Mouse (Mus musculus) heart, embryonic 16.5 days (tissue): Measurements from ENCODE around the gene Selenoo. TPM values are rescaled to one million over a fixed set of nuclear protein-coding genes. Genes with fewer than 3 reads are reported as not detected.

Experiments
- ATAC-seq: fragments of 200-750 bp; cut with Nextera tagmentation; replicated peaks from 2 replicates; pipeline ENCODE4 v1.8.0; 2017; ENCODE audit warnings: moderate number of reproducible peaks; ENCODE audit not compliant: insufficient read depth, low FRiP score; ENCODE audit errors: extremely low read depth
- H3K27ac ChIP-seq: fragments of 300-500 bp; sonication (generic); 2 replicates; pipeline ENCODE4 v1.5.1; 2014; ENCODE audit warnings: mild to moderate bottlenecking, low read length, control low read depth, moderate library complexity
- H3K27me3 ChIP-seq: fragments of 300-500 bp; sonication (generic); 2 replicates; pipeline ENCODE4 v1.6.1; 2014; ENCODE audit warnings: low read length, mixed read lengths; ENCODE audit not compliant: control insufficient read depth, insufficient read depth
- H3K36me3 ChIP-seq: fragments of 300-500 bp; sonication (generic); 2 replicates; pipeline ENCODE4 v1.6.1; 2014; ENCODE audit not compliant: control insufficient read depth, insufficient read depth
- H3K4me1 ChIP-seq: fragments of 300-500 bp; sonication (generic); 2 replicates; pipeline ENCODE4 v1.6.1; 2014; ENCODE audit warnings: low read length, mixed read lengths; ENCODE audit not compliant: control insufficient read depth, insufficient read depth
- H3K4me2 ChIP-seq: fragments of 300-500 bp; sonication (generic); 2 replicates; pipeline ENCODE4 v1.6.1; 2014; ENCODE audit warnings: low read depth, mild to moderate bottlenecking, control low read depth, low read length
- H3K4me3 ChIP-seq: fragments of 300-500 bp; sonication (generic); 2 replicates; pipeline ENCODE4 v1.5.1; 2014; ENCODE audit warnings: mild to moderate bottlenecking, control low read depth, low read length
- H3K9ac ChIP-seq: fragments of 300-500 bp; sonication (generic); 2 replicates; pipeline ENCODE4 v1.6.1; 2014; ENCODE audit warnings: low read length, control low read depth
- H3K9me3 ChIP-seq: fragments of 300-500 bp; sonication (generic); replicated peaks from 2 replicates; pipeline ENCODE4 v1.6.1; 2016; ENCODE audit warnings: low read length; ENCODE audit not compliant: control insufficient read depth
- WGBS: fragments of 180-500 bp; shearing (Covaris S2); extraction: QIAGEN DNeasy Blood & Tissue Kit; methylation state at CpG from one replicate; pipeline ENCODE4 v1.1.7; 2014; 5-methylcytosine and 5-hydroxymethylcytosine counted together
- polyA plus RNA-seq: library from polyadenylated mRNA; unstranded; fragments of >200 nt; fragmentation: Nextera tagmentation; extraction: Ambion mirVana; gene quantifications from 2 replicates; pipeline ENCODE4 v1.2.1, GENCODE M21; 2015

The Selenoo gene
- polyA plus RNA-seq, 1 experiment from 2014 or later, result 11.0 TPM

DNA sequence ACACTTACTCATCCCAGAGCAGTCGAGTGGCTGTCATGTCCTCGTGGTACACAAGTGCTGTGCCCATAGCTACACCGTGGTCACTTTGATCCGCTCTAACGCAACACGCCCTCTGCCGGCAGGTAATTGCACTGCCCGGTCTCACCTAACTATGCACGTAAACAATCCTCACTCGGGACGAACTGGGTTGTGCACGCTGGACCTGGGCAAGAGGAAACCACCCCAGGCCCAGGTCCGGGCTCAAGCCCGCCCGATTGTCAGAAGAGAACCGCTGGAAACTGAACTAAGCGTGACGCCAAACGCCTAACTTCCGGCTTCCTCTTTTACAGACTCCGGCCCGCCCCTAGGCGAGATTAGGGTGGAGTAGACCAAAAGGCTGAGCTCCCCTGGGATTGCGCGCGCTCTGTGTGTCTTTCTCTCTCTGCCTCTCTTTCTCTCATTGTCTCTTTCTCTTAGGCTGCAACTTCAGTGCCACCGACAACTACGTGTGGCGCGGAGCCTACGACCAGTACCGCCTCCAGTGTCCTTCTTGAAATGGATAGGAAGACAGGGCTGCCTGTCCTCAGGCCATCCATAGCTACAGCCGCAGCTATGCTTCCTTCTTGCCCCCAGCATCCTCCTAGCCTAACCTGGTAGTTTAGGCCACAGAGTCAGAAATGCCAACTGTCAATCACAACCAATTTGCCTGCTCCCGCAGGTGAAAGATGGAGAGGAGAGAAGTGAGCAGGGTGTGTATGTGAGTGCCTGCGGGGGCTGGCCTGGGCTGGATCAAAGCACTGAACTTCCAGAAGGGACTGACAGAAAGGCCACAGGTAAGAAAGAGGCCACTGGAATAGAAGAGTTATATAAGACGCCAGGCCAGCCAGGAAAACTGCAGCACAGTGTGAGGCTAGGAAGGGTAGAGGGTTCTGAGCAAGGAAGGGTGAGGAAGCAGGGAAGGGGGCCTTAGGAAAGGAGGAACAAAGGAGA is 39.8 kb downstream of the Selenoo start, which contains the start of gene Hdac10:
Gene Hdac10, minus strand, starts transcription at position 319 of the 969 bp plus-strand sequence.
- H3K9me3 ChIP-seq, result no peaks in the 10 kb centered on the region
- no peaks in the 10 kb centered on the region for H3K27me3 ChIP-seq
- peak within 1 kb of the TSS; percentile 89 for H3K4me2 ChIP-seq
- ATAC-seq, result peak; percentile 86
- peak within 1 kb of the TSS; percentile 84 for H3K27ac ChIP-seq
- H3K4me3 ChIP-seq, result peak within 1 kb of the TSS; percentile 74
- H3K36me3 ChIP-seq, result peaks cover 3% of the 10 kb centered on the region; the same call in 1 of the 2 replicates
- 2% methylated on average over 36 of the region's 36 CpGs for WGBS
- peak within 1 kb of the TSS; percentile 80 for H3K9ac ChIP-seq
- peaks cover 14% of the 10 kb centered on the region for H3K4me1 ChIP-seq

DNA sequence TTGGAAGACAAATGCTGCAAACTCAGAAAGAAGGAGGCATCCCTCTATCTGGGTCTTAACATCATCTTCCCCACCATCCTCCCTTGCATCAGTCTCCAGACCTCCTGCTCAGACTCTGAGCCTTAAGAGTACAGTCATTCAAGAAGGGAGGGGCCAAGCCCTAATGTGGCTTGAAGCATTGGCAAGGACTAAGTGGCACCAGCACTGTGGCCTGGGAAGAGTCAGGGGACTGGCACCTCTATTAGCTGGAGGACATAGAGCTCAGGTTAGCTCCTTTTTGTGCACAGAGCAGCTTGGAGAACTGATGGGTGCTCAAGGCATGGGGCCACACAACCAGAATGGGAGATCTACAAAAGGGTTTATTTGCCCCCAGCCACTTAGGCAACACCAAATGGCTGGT is 41.4 kb downstream of the Selenoo start:
- Histone ChIP-seq H3K4me1 (peaks cover 11% of the 10 kb centered on the region), H3K36me3 (peaks cover 1% of the 10 kb centered on the region; the same call in 1 of the 2 replicates)
- no peak for ATAC-seq

DNA sequence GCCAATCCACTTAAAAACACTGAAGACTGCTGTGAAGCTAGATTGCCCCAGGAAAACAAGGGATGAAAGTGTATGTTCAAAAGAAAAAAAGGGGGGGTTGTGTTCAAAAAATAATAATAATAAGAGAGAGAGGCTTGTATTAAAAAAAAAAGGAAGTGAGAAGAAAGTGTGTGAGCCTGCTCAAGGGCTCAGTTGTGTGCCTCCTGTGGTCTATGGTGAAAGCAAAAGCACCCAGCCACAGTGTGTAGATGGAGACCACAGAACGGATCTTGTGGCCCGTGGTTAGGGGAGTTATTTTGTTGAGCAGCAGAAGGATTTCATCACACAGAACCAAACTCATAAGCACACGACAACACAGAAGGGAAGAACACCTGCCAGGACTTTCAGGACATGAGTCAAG is 42.4 kb downstream of the Selenoo start:
- Histone ChIP-seq H3K4me2 (no peak overlapping the region), H3K4me1 (peaks cover 11% of the 10 kb centered on the region), H3K9ac (no peak overlapping the region), H3K36me3 (no peaks in the 10 kb centered on the region), H3K9me3 (no peaks in the 10 kb centered on the region), H3K27me3 (no peaks in the 10 kb centered on the region), H3K27ac (no peak overlapping the region), H3K4me3 (no peak overlapping the region)
- ATAC-seq, result no peak
- WGBS, result 82% methylated on average over 3 of the region's 3 CpGs

More for the DNA sequence above, 41.4 kb downstream of the Selenoo start:
- H3K4me3 ChIP-seq, result no peak overlapping the region
- no peaks in the 10 kb centered on the region for H3K27me3 ChIP-seq
- no peak overlapping the region for H3K9ac ChIP-seq
- H3K9me3 ChIP-seq, result no peaks in the 10 kb centered on the region
- no peak overlapping the region for H3K27ac ChIP-seq
- H3K4me2 ChIP-seq, result no peak overlapping the region

DNA sequence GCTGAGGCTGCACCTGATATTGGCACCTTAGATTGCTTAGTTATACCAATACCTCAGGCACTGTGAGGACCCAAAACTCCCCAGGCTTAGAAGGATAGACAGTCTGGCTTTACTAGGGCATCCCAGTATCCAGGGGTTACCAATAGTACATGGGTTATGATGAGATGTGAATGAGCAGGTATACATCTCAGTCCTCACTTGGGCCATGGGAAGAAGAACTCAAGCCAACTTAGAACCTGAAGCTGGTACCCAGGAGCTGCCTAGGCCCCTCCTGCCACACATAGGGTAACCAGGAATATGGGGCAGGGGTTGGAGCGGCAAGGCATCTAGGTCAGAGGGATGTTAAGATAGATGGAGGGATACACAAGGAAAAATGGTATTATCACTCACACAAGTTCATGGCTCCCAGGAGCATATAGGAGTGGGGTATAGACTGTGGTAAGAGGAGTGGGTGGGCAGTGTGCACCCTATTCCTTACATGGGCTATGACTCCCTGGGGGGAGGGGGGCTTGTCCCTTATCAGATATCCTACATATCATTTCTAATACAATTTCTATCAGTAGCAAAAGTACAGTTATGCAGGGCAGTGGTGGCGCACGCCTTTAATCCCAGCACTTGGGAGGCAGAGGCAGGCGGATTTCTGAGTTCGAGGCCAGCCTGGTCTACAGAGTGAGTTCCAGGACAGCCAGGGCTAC is 47.7 kb downstream of the Selenoo start:
- H3K4me3 ChIP-seq, result no peak overlapping the region
- peaks cover 16% of the 10 kb centered on the region for H3K27me3 ChIP-seq
- H3K9me3 ChIP-seq, result no peaks in the 10 kb centered on the region
- H3K36me3 ChIP-seq, result no peaks in the 10 kb centered on the region
- ATAC-seq, result no peak
- H3K4me1 ChIP-seq, result peaks cover 18% of the 10 kb centered on the region
- no peak overlapping the region for H3K4me2 ChIP-seq
- WGBS, result 97% methylated on average over 5 of the region's 5 CpGs
- H3K27ac ChIP-seq, result no peak overlapping the region
- no peak overlapping the region for H3K9ac ChIP-seq

DNA sequence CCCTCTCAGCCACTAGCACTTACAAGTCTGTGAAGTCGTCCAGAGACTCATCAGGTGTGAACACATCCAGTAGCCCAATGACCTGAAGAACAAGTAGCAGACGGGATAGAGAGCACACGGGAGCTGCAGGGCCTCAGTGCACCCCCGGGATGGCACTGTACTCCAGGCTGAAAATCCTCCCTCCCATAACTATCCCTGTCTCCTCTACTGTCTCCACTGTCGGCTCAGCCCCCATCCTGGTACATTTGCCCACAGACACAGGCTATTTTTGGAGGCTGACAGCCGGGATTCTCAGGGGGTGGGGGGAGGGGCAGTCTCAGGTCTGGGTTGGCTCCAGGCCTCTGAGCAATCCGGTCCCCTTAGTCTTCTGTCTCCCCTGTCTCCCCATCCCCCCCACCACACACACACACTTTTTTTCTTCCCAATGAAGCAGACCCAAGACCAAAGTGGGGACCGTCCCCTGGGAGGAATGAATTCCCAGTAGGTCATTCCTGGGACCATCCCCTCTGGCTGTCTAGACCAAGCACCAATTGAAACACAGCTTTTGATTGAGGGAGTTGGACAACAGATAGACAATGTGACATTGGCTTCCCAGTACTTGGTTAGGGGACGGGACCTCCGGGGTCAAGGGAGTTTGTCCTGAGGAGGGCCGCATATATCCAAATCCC is 48.6 kb downstream of the Selenoo start:
- Histone ChIP-seq H3K27ac (0 out of 2 replicates have a peak overlapping the region, but pooled peaks have one; percentile 19), H3K36me3 (no peaks in the 10 kb centered on the region), H3K9me3 (no peaks in the 10 kb centered on the region), H3K27me3 (peaks cover 19% of the 10 kb centered on the region), H3K4me1 (peaks cover 18% of the 10 kb centered on the region), H3K4me2 (peak overlapping the region; percentile 56), H3K9ac (no peak overlapping the region; the same call in 1 of the 2 replicates), H3K4me3 (peak overlapping the region; percentile 22; the same call in 1 of the 2 replicates)
- WGBS, result 47% methylated on average over 11 of the region's 11 CpGs
- peak; percentile 39 for ATAC-seq

DNA sequence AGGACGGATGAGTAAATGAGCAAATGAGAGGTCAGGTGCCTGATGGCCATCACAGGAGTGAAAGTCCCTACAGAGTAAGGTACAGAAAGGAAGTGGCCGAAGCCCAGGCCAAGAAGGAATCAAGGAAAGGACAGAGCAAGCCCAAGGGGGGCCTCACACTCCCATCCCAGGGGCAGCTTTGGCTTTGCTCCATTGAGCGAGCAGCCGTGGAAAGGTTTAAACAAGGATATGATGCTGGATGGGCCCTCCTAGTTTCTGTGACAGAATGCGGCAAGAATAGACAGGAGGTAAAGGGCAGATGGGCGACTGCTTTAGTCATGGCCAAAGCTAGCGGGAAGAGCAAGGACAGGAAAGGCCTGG is 49.1 kb downstream of the Selenoo start:
- 76% methylated on average over 7 of the region's 7 CpGs for WGBS
- Histone ChIP-seq H3K4me2 (no peak overlapping the region), H3K9ac (no peak overlapping the region)

DNA sequence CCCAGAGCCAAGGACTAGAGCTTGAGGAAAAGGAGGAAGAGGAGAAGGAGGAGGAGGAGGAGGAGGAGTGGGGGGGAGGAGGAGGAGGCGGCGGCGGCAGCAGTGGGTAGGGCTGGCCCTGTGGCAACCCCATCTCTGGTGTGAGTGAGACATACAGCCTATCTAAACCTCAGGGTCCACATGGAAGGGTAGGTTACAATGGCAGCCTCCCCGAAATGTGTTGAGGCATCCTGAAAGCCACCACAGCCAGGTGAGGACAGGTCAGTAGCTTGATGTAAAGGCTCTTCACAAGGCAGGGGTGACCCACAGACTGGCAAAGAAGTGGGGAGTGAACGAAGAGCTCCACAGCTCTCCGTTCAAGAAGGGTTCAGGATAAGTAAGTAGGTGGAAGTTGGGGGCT is 49.6 kb downstream of the Selenoo start:
- H3K27ac ChIP-seq, result no peak overlapping the region
- no peak overlapping the region for H3K9ac ChIP-seq
- no peaks in the 10 kb centered on the region for H3K36me3 ChIP-seq
- H3K4me1 ChIP-seq, result peaks cover 18% of the 10 kb centered on the region
- H3K9me3 ChIP-seq, result no peaks in the 10 kb centered on the region
- no peak overlapping the region for H3K4me2 ChIP-seq
- H3K4me3 ChIP-seq, result no peak overlapping the region
- 92% methylated on average over 6 of the region's 6 CpGs for WGBS
- no peak for ATAC-seq
- peaks cover 24% of the 10 kb centered on the region for H3K27me3 ChIP-seq

More for the DNA sequence above, 49.1 kb downstream of the Selenoo start:
- no peaks in the 10 kb centered on the region for H3K36me3 ChIP-seq
- no peak for ATAC-seq
- H3K27ac ChIP-seq, result no peak overlapping the region
- no peak overlapping the region for H3K4me3 ChIP-seq
- H3K27me3 ChIP-seq, result peaks cover 24% of the 10 kb centered on the region
- H3K9me3 ChIP-seq, result no peaks in the 10 kb centered on the region
- peaks cover 18% of the 10 kb centered on the region for H3K4me1 ChIP-seq

DNA sequence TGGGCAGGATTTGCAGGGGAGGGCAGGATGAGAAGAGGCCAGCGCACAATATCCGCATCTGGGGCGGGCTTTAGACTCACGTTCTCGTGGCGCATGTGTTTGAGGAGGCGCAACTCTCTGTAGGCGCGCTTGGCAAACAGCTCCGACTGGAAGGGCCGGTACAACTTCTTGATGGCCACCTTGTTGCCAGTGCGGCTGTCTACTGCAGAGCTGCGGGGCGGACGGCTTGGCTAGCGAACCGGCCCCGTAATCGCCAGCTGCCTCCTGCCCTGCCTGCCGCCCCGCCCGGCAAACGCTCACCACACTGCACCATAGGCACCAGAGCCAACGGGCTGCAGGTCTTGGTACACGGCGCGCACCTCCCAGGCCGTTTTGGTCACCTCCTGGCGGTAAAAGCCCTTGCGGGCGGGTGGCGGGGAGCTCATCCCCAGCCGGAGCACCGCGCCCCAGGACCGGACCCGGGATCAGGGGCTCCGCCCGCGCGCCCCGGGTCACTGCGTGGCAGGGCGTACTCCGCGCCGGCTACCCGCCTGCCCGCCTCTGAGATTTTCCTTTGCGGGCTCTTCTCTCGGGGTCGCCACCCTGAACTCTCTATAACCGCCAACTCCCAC is 51.3 kb downstream of the Selenoo start:
- Histone ChIP-seq H3K4me1 (peaks cover 18% of the 10 kb centered on the region), H3K9me3 (no peaks in the 10 kb centered on the region), H3K4me3 (peak overlapping the region; percentile 67), H3K9ac (peak overlapping the region; percentile 76), H3K27me3 (peaks cover 35% of the 10 kb centered on the region), H3K36me3 (no peaks in the 10 kb centered on the region), H3K27ac (no peak overlapping the region), H3K4me2 (peak overlapping the region; percentile 97)
- under 1% methylated on average over 53 of the region's 53 CpGs for WGBS
- 0 out of 2 replicates have a peak, but pooled peaks have one; percentile 42 for ATAC-seq
